Mouse (Mus musculus): ENCODE measurements around the gene Ltbp2.

DNA sequence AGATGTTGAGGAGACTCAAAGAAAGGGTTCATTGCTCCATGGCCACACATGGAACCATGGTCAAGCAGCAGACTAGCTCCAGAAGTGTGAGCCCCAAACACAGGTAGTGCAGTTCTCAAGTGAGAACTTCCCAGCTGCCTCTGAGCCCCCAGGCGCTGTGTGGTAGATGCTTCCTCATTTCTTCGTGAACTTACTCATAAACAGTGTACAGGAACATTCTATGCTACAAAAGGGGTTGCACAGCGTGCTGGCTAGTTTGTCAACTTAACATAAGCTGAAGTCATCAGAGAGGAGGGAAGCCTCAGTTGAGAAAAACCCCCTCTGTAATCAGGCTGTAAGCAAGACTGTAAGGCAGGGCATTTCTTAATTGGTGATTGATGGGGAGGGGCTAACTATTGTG, 73.7 kb downstream of the Ltbp2 start:
- TF ChIP-seq TCF3 (IDR thresholded peaks at IDR 0.05; ENCODE audit: insufficient read length, low read depth), result no peak
- no peak for TF ChIP-seq MAX (IDR thresholded peaks at IDR 0.05; ENCODE audit: low read depth)
- TF ChIP-seq POLR2A (IDR thresholded peaks at IDR 0.05; ENCODE audit: insufficient read length, low read depth), result no peak
- TF ChIP-seq E2F4 (IDR thresholded peaks at IDR 0.05; ENCODE audit: insufficient read depth), result no peak
- no peak for TF ChIP-seq USF1 (IDR thresholded peaks at IDR 0.05; ENCODE audit: low read depth)
- TF ChIP-seq POLR2AphosphoS2 (IDR thresholded peaks at IDR 0.05; ENCODE audit: insufficient read length, low read depth), result no peak
- no peak for TF ChIP-seq TCF12 (IDR thresholded peaks at IDR 0.05; ENCODE audit: insufficient read depth, poor library complexity, severe bottlenecking)
- no peak for TF ChIP-seq MYOD1 (IDR thresholded peaks at IDR 0.05; ENCODE audit: control insufficient read depth in 1 of 3, insufficient read length in 2 of 3, low read depth in 2 of 3)
- no peak for TF ChIP-seq CEBPB (IDR thresholded peaks at IDR 0.05; ENCODE audit: insufficient read depth, poor library complexity, severe bottlenecking)
- TF ChIP-seq MYOG (IDR thresholded peaks at IDR 0.05; ENCODE audit: control insufficient read depth in 1 of 3, insufficient read depth in 1 of 3, insufficient read length in 2 of 3, low read depth in 2 of 3), result no peak
- no peak for TF ChIP-seq REST (IDR thresholded peaks at IDR 0.05; ENCODE audit: insufficient read depth, insufficient read length)
